Mouse (Mus musculus) T-helper 1 cell (primary cell): Measurements from ENCODE around the gene Slc26a11.

ENCODE experiments used
- in situ Hi-C: fragments of 300-600 bp; cut with MboI, MseI; formaldehyde crosslinking; loops from one replicate; pipeline ENCODE4 v1.15.1; 2025; ENCODE audit warnings: high pct_unique_total_duplicates

Gene Slc26a11

GRCm38 (mm10) chr11:119402501-119403160 is 47.3 kb downstream of the Slc26a11 start:
- in situ Hi-C loops = loop anchor here (5.0 kb wide), 1 partner anchor 60 kb away; no protein-coding TSS in a partner anchor

- in situ Hi-C loops = loop anchor here (5.0 kb wide), 1 partner anchor 62 kb away; no protein-coding TSS in a partner anchor
Measured at GRCm38 (mm10) chr11:119404627-119405026, 49.3 kb downstream of the Slc26a11 start.

GRCm38 (mm10) chr11:119407381-119407780 is 52.0 kb downstream of the Slc26a11 start:
- in situ Hi-C loops = no loop called here

GRCm38 (mm10) chr11:119407977-119408376 is 52.6 kb downstream of the Slc26a11 start:
- in situ Hi-C loops = no loop called here

- in situ Hi-C loops = no loop called here
Measured at GRCm38 (mm10) chr11:119419327-119420118, 64.2 kb downstream of the Slc26a11 start.

GRCm38 (mm10) chr11:119420426-119420825 is 65.1 kb downstream of the Slc26a11 start:
- in situ Hi-C loops = no loop called here

- in situ Hi-C loops = no loop called here
Measured at GRCm38 (mm10) chr11:119427431-119427830, 72.1 kb downstream of the Slc26a11 start.

- in situ Hi-C loops = no loop called here
Measured at GRCm38 (mm10) chr11:119427986-119428385, 72.6 kb downstream of the Slc26a11 start.

- in situ Hi-C loops = no loop called here
Measured at GRCm38 (mm10) chr11:119428649-119429136, 73.3 kb downstream of the Slc26a11 start.
